Mouse (Mus musculus) forebrain, embryonic 11.5 days (tissue): ENCODE results near the gene Ttc22. TPM values are rescaled to one million over a fixed set of nuclear protein-coding genes. Genes with fewer than 3 reads are reported as not detected.

ENCODE experiments used
- ATAC-seq: fragments of 200-750 bp; cut with Nextera tagmentation; replicated peaks from 2 replicates; pipeline ENCODE4 v1.8.0; 2017; ENCODE audit warnings: moderate TSS enrichment; ENCODE audit not compliant: low FRiP score
- DNase-seq: peaks from one replicate; pipeline ENCODE4 v3.0.0-alpha.2; 2017; ENCODE audit warnings: low spot score
- H3K27ac ChIP-seq: fragments of 300-500 bp; sonication (generic); 2 replicates; pipeline ENCODE4 v1.5.1; 2014; ENCODE audit warnings: low read depth, low read length
- H3K27me3 ChIP-seq: fragments of 300-500 bp; sonication (generic); 2 replicates; pipeline ENCODE4 v1.6.1; 2014; ENCODE audit warnings: mild to moderate bottlenecking, low read length, mixed read lengths; ENCODE audit not compliant: control insufficient read depth, insufficient read depth
- H3K36me3 ChIP-seq: fragments of 300-500 bp; sonication (generic); 2 replicates; pipeline ENCODE4 v1.6.1; 2014; ENCODE audit warnings: mild to moderate bottlenecking, low read length, moderate library complexity, mixed read lengths; ENCODE audit not compliant: control insufficient read depth, insufficient read depth
- H3K4me1 ChIP-seq: fragments of 300-500 bp; sonication (generic); replicated peaks from 2 replicates; pipeline ENCODE4 v1.6.1; 2014; ENCODE audit warnings: low read length, mixed read lengths; ENCODE audit not compliant: control insufficient read depth, insufficient read depth
- H3K4me2 ChIP-seq: fragments of 300-500 bp; sonication (generic); 2 replicates; pipeline ENCODE4 v1.6.1; 2014; ENCODE audit warnings: low read depth, mild to moderate bottlenecking, low read length, moderate library complexity, mixed read lengths; ENCODE audit not compliant: severe bottlenecking
- H3K4me3 ChIP-seq: fragments of 300-500 bp; sonication (generic); 2 replicates; pipeline ENCODE4 v1.5.1; 2014; ENCODE audit warnings: low read depth, low read length
- H3K9ac ChIP-seq: fragments of 300-500 bp; sonication (generic); 2 replicates; pipeline ENCODE4 v1.6.1; 2014; ENCODE audit warnings: low read length
- H3K9me3 ChIP-seq: fragments of 300-500 bp; sonication (generic); 2 replicates; pipeline ENCODE4 v1.6.1; 2016; ENCODE audit warnings: low read length, mixed read lengths; ENCODE audit not compliant: control insufficient read depth
- WGBS: fragments of 180-500 bp; shearing (Covaris S2); extraction: QIAGEN DNeasy Blood & Tissue Kit; methylation state at CpG from one replicate; pipeline ENCODE4 v1.1.7; 2014; 5-methylcytosine and 5-hydroxymethylcytosine counted together
- polyA plus RNA-seq: library from polyadenylated mRNA; unstranded; fragments of >200 nt; fragmentation: Nextera tagmentation; extraction: Ambion mirVana; gene quantifications from 2 replicates; pipeline ENCODE4 v1.2.1, GENCODE M21; 2014

Ttc22 gene
- polyA plus RNA-seq = 0.07 TPM in 1 of 2 replicates, not detected in the other

DNA sequence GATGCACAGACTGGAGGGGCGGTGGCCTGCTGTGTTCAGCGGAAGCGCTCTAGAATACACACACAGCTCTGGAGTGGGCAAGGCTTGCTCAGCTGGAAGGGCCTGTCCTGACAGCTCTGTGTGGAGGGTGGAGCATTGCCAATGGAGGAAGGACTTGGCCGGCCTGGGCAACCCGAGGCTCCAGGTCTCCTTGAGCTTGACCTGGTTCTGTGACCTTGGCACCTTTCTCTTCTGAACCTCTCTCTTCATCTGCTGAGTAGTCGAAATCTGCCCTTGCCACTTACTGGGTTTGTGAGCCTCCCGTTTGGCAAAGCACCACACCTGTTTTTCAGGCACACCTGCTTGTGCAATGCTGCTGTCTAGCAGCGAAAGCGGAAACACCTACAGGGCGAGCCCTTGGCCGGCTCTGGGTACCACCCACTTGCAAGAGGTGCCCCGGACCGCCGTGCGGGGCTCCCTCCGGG lies at the start of gene Ttc22:
Ttc22 (plus strand) TSS at position 403 of the 464 bp plus-strand sequence.
- no peak within 1 kb of the TSS for H3K4me2 ChIP-seq
- no peak for DNase-seq
- no peak within 1 kb of the TSS for H3K4me3 ChIP-seq
- ATAC-seq = no peak
- WGBS = 32% methylated on average over 16 of the region's 16 CpGs
- peaks cover 24% of the 10 kb centered on the region for H3K27me3 ChIP-seq
- H3K4me1 ChIP-seq = 0 out of 2 replicates have a peak, but pooled peaks cover under 1% of the 10 kb centered on the region
- no peak within 1 kb of the TSS for H3K27ac ChIP-seq
- no peaks in the 10 kb centered on the region for H3K9me3 ChIP-seq
- H3K36me3 ChIP-seq = no peaks in the 10 kb centered on the region
- H3K9ac ChIP-seq = no peak within 1 kb of the TSS

GRCm38 (mm10) chr4:106575022-106575421 lies 47.2 kb upstream of the Ttc22 start:
- Histone ChIP-seq H3K27ac (no peak overlapping the region), H3K27me3 (no peaks in the 10 kb centered on the region), H3K36me3 (peaks cover 24% of the 10 kb centered on the region; the same call in 1 of the 2 replicates), H3K4me2 (no peak overlapping the region), H3K4me1 (no peaks in the 10 kb centered on the region), H3K9me3 (no peaks in the 10 kb centered on the region), H3K9ac (no peak overlapping the region), H3K4me3 (no peak overlapping the region)
- no peak for ATAC-seq
- DNase-seq = no peak
- WGBS = 92% methylated on average over 8 of the region's 8 CpGs

DNA sequence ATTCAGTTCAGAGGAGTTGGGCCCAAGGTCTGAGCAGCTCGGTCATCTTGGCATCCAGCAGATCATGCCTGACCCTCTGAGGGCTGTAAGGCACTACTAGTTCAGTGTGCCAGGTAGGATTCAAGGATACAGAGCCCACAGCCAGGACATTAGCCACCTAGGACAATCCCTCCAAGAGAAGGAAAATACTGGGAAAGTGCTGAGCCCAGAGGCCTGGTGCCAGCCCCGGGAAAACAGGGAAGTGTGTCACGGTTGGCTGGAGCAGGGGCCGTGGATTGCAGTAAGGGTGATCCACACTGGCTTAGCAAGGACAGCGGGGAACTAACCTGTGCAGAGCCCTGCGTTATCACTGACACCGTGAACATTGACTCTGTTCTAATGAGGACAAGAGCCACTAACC lies 44.7 kb upstream of the Ttc22 start:
- Histone ChIP-seq H3K9ac (no peak overlapping the region), H3K4me3 (no peak overlapping the region), H3K27ac (no peak overlapping the region), H3K4me1 (0 out of 2 replicates have a peak, but pooled peaks cover 2% of the 10 kb centered on the region), H3K36me3 (peaks cover 17% of the 10 kb centered on the region; the same call in 1 of the 2 replicates), H3K4me2 (no peak overlapping the region), H3K27me3 (no peaks in the 10 kb centered on the region), H3K9me3 (no peaks in the 10 kb centered on the region)
- ATAC-seq (no peak), DNase-seq (no peak)
- 80% methylated on average over 7 of the region's 7 CpGs for WGBS

- H3K9me3 ChIP-seq = no peaks in the 10 kb centered on the region
- H3K27ac ChIP-seq = no peak overlapping the region
- no peak overlapping the region for H3K4me2 ChIP-seq
- no peak overlapping the region for H3K9ac ChIP-seq
- no peaks in the 10 kb centered on the region for H3K27me3 ChIP-seq
- peaks cover 16% of the 10 kb centered on the region for H3K36me3 ChIP-seq
- DNase-seq = no peak
- H3K4me3 ChIP-seq = no peak overlapping the region
- H3K4me1 ChIP-seq = 0 out of 2 replicates have a peak, but pooled peaks cover 2% of the 10 kb centered on the region
- 92% methylated on average over 14 of the region's 14 CpGs for WGBS
- ATAC-seq = no peak
Observed at GRCm38 (mm10) chr4:106581176-106581864, 40.9 kb upstream of the Ttc22 start.

DNA sequence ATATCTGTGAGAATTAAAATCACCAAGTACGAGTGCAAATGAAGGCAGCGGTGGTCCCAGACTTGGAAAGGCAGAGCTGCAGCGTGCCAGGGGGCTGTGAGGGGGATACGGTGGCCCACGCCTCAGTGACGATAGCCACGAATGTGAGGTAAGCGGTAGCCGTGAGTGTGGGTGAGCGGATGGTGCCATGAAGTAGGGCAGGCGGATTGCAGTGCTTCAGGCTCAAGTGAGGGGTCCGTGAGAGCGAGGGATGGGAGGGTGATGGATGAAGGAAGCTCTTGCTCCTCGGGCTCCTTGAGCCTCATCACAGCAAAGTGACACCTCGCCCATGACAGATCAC lies 40.4 kb upstream of the Ttc22 start:
- H3K4me1 ChIP-seq = 0 out of 2 replicates have a peak, but pooled peaks cover 2% of the 10 kb centered on the region
- H3K9me3 ChIP-seq = no peaks in the 10 kb centered on the region
- 94% methylated on average over 15 of the region's 15 CpGs for WGBS
- ATAC-seq (no peak), DNase-seq (no peak)
- H3K9ac ChIP-seq = no peak overlapping the region
- no peak overlapping the region for H3K4me2 ChIP-seq
- H3K27me3 ChIP-seq = no peaks in the 10 kb centered on the region
- no peak overlapping the region for H3K4me3 ChIP-seq
- H3K27ac ChIP-seq = no peak overlapping the region
- H3K36me3 ChIP-seq = peaks cover 21% of the 10 kb centered on the region

GRCm38 (mm10) chr4:106582428-106583153 lies 39.6 kb upstream of the Ttc22 start:
- Histone ChIP-seq H3K9me3 (no peaks in the 10 kb centered on the region), H3K4me1 (0 out of 2 replicates have a peak, but pooled peaks cover 2% of the 10 kb centered on the region), H3K4me2 (no peak overlapping the region), H3K27ac (no peak overlapping the region), H3K4me3 (no peak overlapping the region), H3K9ac (no peak overlapping the region), H3K27me3 (no peaks in the 10 kb centered on the region), H3K36me3 (peaks cover 26% of the 10 kb centered on the region)
- no peak for DNase-seq
- WGBS = 94% methylated on average over 12 of the region's 12 CpGs
- no peak for ATAC-seq

DNA sequence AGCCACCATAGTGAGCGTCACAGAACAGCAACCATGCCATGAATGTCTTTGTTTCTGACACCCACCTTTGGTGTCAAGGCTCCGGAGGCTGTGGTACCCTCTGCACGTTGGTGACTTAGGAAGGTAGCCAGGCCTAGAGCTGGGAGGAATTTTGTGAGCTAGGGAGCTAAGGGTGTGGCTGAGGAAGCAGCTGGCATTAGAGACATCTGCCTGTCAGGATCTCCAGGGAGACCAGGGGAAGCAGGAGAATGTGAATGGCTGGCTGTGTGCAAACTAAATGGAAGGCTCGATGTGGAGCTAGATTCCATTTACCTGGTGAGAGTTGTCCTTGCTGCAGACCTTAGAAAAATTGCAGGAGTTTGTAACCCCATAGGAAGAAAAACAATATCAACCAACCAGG lies 37.6 kb upstream of the Ttc22 start:
- DNase-seq = no peak
- no peak for ATAC-seq
- no peak overlapping the region for H3K4me3 ChIP-seq
- H3K9me3 ChIP-seq = no peaks in the 10 kb centered on the region
- 0 out of 2 replicates have a peak, but pooled peaks cover 2% of the 10 kb centered on the region for H3K4me1 ChIP-seq
- H3K36me3 ChIP-seq = peaks cover 17% of the 10 kb centered on the region
- no peak overlapping the region for H3K9ac ChIP-seq
- 88% methylated on average over 4 of the region's 4 CpGs for whole genome bisulfite sequencing
- H3K4me2 ChIP-seq = no peak overlapping the region
- H3K27me3 ChIP-seq = no peaks in the 10 kb centered on the region
- H3K27ac ChIP-seq = no peak overlapping the region

GRCm38 (mm10) chr4:106587075-106587474 lies 35.2 kb upstream of the Ttc22 start:
- no peak overlapping the region for H3K27ac ChIP-seq
- H3K4me3 ChIP-seq = no peak overlapping the region
- H3K4me2 ChIP-seq = no peak overlapping the region
- WGBS = 91% methylated on average over 6 of the region's 6 CpGs
- no peak for ATAC-seq
- H3K4me1 ChIP-seq = no peaks in the 10 kb centered on the region
- peaks cover 17% of the 10 kb centered on the region for H3K36me3 ChIP-seq
- DNase-seq = no peak
- no peaks in the 10 kb centered on the region for H3K9me3 ChIP-seq
- H3K9ac ChIP-seq = no peak overlapping the region
- H3K27me3 ChIP-seq = no peaks in the 10 kb centered on the region
